Mouse (Mus musculus): Measurements from ENCODE around the gene Gm8126. TPM values are rescaled to one million over a fixed set of nuclear protein-coding genes. Genes with fewer than 3 reads are reported as not detected.
"Not testable (repeated sequence)": the region's sequence is repeated elsewhere in the genome, so short reads cannot be mapped to it uniquely, and the experiment has no call there.

The Gm8126 gene
- not detected in 2 replicates for total RNA-seq (2017)

GRCm38 (mm10) chr14:43258349-43258748 is at the start of gene Gm8126:
Gm8126 (plus strand) TSS chr14:43258649.
- not testable (repeated sequence) for ATAC-seq (ENCODE audit: extremely low read depth, insufficient number of reproducible peaks, low FRiP score, poor library complexity, severe bottlenecking)

- ATAC-seq (ENCODE audit: extremely low read depth, insufficient number of reproducible peaks, low FRiP score, poor library complexity, severe bottlenecking), result not testable (repeated sequence)
Measured at GRCm38 (mm10) chr14:43235204-43235603, 23.2 kb upstream of the Gm8126 start, which contains the start of gene Gm8122. Gm8122 (minus strand) TSS chr14:43235304.

- not testable (repeated sequence) for ATAC-seq (ENCODE audit: extremely low read depth, insufficient number of reproducible peaks, low FRiP score, poor library complexity, severe bottlenecking)
Measured at GRCm38 (mm10) chr14:43237769-43238168, 20.7 kb upstream of the Gm8126 start.

- not testable (repeated sequence) for ATAC-seq (ENCODE audit: extremely low read depth, insufficient number of reproducible peaks, low FRiP score, poor library complexity, severe bottlenecking)
Measured at GRCm38 (mm10) chr14:43249611-43250170, 8.8 kb upstream of the Gm8126 start.

GRCm38 (mm10) chr14:43250549-43251253 is 7.7 kb upstream of the Gm8126 start:
- ATAC-seq (ENCODE audit: extremely low read depth, insufficient number of reproducible peaks, low FRiP score, poor library complexity, severe bottlenecking), result not testable (repeated sequence)

GRCm38 (mm10) chr14:43256511-43256910 is 1.9 kb upstream of the Gm8126 start:
- not testable (repeated sequence) for ATAC-seq (ENCODE audit: extremely low read depth, insufficient number of reproducible peaks, low FRiP score, poor library complexity, severe bottlenecking)

GRCm38 (mm10) chr14:43263421-43263820 is 5.0 kb downstream of the Gm8126 start:
- not testable (repeated sequence) for ATAC-seq (ENCODE audit: extremely low read depth, insufficient number of reproducible peaks, low FRiP score, poor library complexity, severe bottlenecking)

- not testable (repeated sequence) for ATAC-seq (ENCODE audit: extremely low read depth, insufficient number of reproducible peaks, low FRiP score, poor library complexity, severe bottlenecking)
Measured at GRCm38 (mm10) chr14:43268521-43269084, 10.2 kb downstream of the Gm8126 start.

GRCm38 (mm10) chr14:43269211-43269610 is 10.8 kb downstream of the Gm8126 start:
- ATAC-seq (ENCODE audit: extremely low read depth, insufficient number of reproducible peaks, low FRiP score, poor library complexity, severe bottlenecking), result not testable (repeated sequence)

- not testable (repeated sequence) for ATAC-seq (ENCODE audit: extremely low read depth, insufficient number of reproducible peaks, low FRiP score, poor library complexity, severe bottlenecking)
Measured at GRCm38 (mm10) chr14:43273161-43273560, 14.7 kb downstream of the Gm8126 start.

- not testable (repeated sequence) for ATAC-seq (ENCODE audit: extremely low read depth, insufficient number of reproducible peaks, low FRiP score, poor library complexity, severe bottlenecking)
Measured at GRCm38 (mm10) chr14:43274986-43275511, 16.6 kb downstream of the Gm8126 start, which contains the start of gene Gm9732. Gm9732 (plus strand) TSS chr14:43275036.

GRCm38 (mm10) chr14:43275752-43276151 is 17.3 kb downstream of the Gm8126 start:
- not testable (repeated sequence) for ATAC-seq (ENCODE audit: extremely low read depth, insufficient number of reproducible peaks, low FRiP score, poor library complexity, severe bottlenecking)

GRCm38 (mm10) chr14:43277468-43277867 is 19.0 kb downstream of the Gm8126 start:
- not testable (repeated sequence) for ATAC-seq (ENCODE audit: extremely low read depth, insufficient number of reproducible peaks, low FRiP score, poor library complexity, severe bottlenecking)

GRCm38 (mm10) chr14:43278146-43278545 is 19.7 kb downstream of the Gm8126 start:
- ATAC-seq (ENCODE audit: extremely low read depth, insufficient number of reproducible peaks, low FRiP score, poor library complexity, severe bottlenecking), result not testable (repeated sequence)

- ATAC-seq (ENCODE audit: extremely low read depth, insufficient number of reproducible peaks, low FRiP score, poor library complexity, severe bottlenecking), result not testable (repeated sequence)
Measured at GRCm38 (mm10) chr14:43278681-43279080, 20.2 kb downstream of the Gm8126 start.

- not testable (repeated sequence) for ATAC-seq (ENCODE audit: extremely low read depth, insufficient number of reproducible peaks, low FRiP score, poor library complexity, severe bottlenecking)
Measured at GRCm38 (mm10) chr14:43293503-43293902, 35.1 kb downstream of the Gm8126 start, which contains the start of gene Gm8127. Gm8127 (minus strand) TSS chr14:43293832.
